Mouse (Mus musculus): ENCODE results near the gene Vps37c. TPM values are rescaled to one million over a fixed set of nuclear protein-coding genes. Genes with fewer than 3 reads are reported as not detected.

The Vps37c gene
- total and polyA plus RNA-seq, 2 experiments from 2014 or later, result 23.0 to 42.1 TPM

DNA sequence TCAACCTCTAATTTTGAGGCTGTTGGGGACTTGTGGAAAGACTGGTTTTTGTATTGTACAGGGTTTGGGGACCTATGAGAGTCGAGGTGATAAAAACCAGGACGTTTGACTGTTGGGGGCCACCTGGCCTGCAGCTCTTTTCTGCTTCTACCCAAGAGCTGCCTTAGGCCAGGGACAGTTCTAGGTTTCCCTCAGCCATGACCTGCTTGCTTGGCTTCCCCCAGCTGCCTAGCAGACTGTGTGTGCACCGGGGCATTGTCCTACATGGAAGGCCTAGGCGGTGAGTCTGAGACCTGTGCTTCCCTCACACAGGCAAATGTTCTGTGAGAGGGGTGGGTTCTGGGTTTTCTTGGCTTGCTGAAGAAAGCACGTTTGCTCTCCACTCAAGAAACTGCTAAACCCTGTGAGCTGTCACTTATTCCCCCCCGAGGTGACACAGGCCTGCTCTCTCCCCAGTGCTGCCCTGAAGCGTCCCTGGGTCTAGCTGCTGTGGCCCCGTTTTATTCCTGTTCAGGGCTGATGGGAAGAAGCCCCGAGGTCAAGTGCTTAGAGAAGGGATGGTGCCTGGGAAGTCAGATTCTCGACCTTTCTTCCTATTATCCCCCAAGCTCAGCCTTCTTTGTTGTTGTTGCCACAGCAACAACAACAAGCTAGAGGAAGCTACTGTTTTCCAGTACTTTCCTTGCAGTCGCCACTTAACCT, 60.0 kb downstream of the Vps37c start:
- Histone ChIP-seq H3K36me3 (replicated peaks; ENCODE audit: control insufficient read depth, insufficient read depth, low read length) (no peaks in the 10 kb centered on the region), H3K4me2 (ENCODE audit: low read depth, low read length) (no peak overlapping the region), H3K4me1 (ENCODE audit: control insufficient read depth, insufficient read depth) (no peaks in the 10 kb centered on the region), H3K27ac (ENCODE audit: low read depth) (no peak overlapping the region), H3K9me3 (replicated peaks; ENCODE audit: control insufficient read depth, low read length) (no peaks in the 10 kb centered on the region), H3K9ac (replicated peaks; ENCODE audit: low read depth, low read length) (no peak overlapping the region), H3K4me3 (ENCODE audit: low read depth, low read length) (no peak overlapping the region), H3K27me3 (ENCODE audit: control insufficient read depth, insufficient read depth, low read length) (no peaks in the 10 kb centered on the region)
- ATAC-seq (ENCODE audit: insufficient read depth, low read depth) (no peak), DNase-seq (ENCODE audit: low spot score) (no peak)
- 57% methylated on average over 11 of the region's 11 CpGs for WGBS
- TF ChIP-seq EP300 (IDR thresholded peaks at IDR 0.05; ENCODE audit: low read depth) (no peak), CTCF (IDR thresholded peaks at IDR 0.05; ENCODE audit: low read depth) (no peak)

GRCm38 (mm10) chr19:10749295-10749694, 60.8 kb downstream of the Vps37c start:
- Histone ChIP-seq H3K4me3 (ENCODE audit: low read depth, low read length) (no peak overlapping the region), H3K9ac (replicated peaks; ENCODE audit: low read depth, low read length) (no peak overlapping the region), H3K27ac (ENCODE audit: low read depth) (no peak overlapping the region), H3K36me3 (replicated peaks; ENCODE audit: control insufficient read depth, insufficient read depth, low read length) (no peaks in the 10 kb centered on the region), H3K4me2 (ENCODE audit: low read depth, low read length) (no peak overlapping the region), H3K9me3 (replicated peaks; ENCODE audit: control insufficient read depth, low read length) (no peaks in the 10 kb centered on the region), H3K4me1 (ENCODE audit: control insufficient read depth, insufficient read depth) (no peaks in the 10 kb centered on the region), H3K27me3 (ENCODE audit: control insufficient read depth, insufficient read depth, low read length) (no peaks in the 10 kb centered on the region)
- DNase-seq (ENCODE audit: low spot score) (no peak), ATAC-seq (ENCODE audit: insufficient read depth, low read depth) (no peak)
- no peak for TF ChIP-seq EP300 (IDR thresholded peaks at IDR 0.05; ENCODE audit: low read depth)
- no peak for TF ChIP-seq CTCF (IDR thresholded peaks at IDR 0.05; ENCODE audit: low read depth)
- 80% methylated on average over 6 of the region's 6 CpGs for WGBS

- ATAC-seq (ENCODE audit: insufficient read depth, low read depth) (no peak), DNase-seq (ENCODE audit: low spot score) (no peak)
- Histone ChIP-seq H3K4me1 (ENCODE audit: control insufficient read depth, insufficient read depth) (no peaks in the 10 kb centered on the region), H3K27me3 (ENCODE audit: control insufficient read depth, insufficient read depth, low read length) (no peaks in the 10 kb centered on the region), H3K36me3 (replicated peaks; ENCODE audit: control insufficient read depth, insufficient read depth, low read length) (no peaks in the 10 kb centered on the region), H3K27ac (ENCODE audit: low read depth) (no peak overlapping the region), H3K9me3 (replicated peaks; ENCODE audit: control insufficient read depth, low read length) (no peaks in the 10 kb centered on the region), H3K4me3 (ENCODE audit: low read depth, low read length) (no peak overlapping the region), H3K4me2 (ENCODE audit: low read depth, low read length) (no peak overlapping the region), H3K9ac (replicated peaks; ENCODE audit: low read depth, low read length) (no peak overlapping the region)
- no peak for TF ChIP-seq CTCF (IDR thresholded peaks at IDR 0.05; ENCODE audit: low read depth)
- no peak for TF ChIP-seq EP300 (IDR thresholded peaks at IDR 0.05; ENCODE audit: low read depth)
- 80% methylated on average over 6 of the region's 6 CpGs for WGBS
Observed at GRCm38 (mm10) chr19:10750161-10750560, 61.6 kb downstream of the Vps37c start.

DNA sequence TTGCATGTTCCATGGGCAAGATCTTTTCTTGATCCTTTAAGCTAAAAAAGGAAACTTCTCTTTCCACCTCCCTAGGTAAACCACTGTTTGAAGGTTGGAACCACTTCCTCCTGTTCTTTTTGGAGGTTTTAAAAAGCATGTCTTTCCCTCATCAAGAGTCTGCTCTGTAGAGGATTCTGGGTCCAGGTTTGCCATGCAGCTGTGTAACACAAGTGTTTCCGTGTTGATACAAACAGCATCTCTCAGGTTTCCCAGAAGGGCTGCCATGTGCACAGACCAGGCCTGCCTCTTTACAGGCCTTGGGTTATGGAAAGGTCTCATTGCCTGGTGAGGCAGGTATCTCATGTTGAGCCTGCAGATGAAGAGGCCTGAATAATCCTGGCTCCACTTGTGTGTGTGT, 63.1 kb downstream of the Vps37c start:
- no peaks in the 10 kb centered on the region for H3K9me3 ChIP-seq (replicated peaks; ENCODE audit: control insufficient read depth, low read length)
- WGBS, result 89% methylated on average over 1 of the region's 1 CpGs
- H3K4me3 ChIP-seq (ENCODE audit: low read depth, low read length), result no peak overlapping the region
- H3K27ac ChIP-seq (ENCODE audit: low read depth), result no peak overlapping the region
- no peaks in the 10 kb centered on the region for H3K36me3 ChIP-seq (replicated peaks; ENCODE audit: control insufficient read depth, insufficient read depth, low read length)
- no peaks in the 10 kb centered on the region for H3K27me3 ChIP-seq (ENCODE audit: control insufficient read depth, insufficient read depth, low read length)
- H3K9ac ChIP-seq (replicated peaks; ENCODE audit: low read depth, low read length), result no peak overlapping the region
- H3K4me1 ChIP-seq (ENCODE audit: control insufficient read depth, insufficient read depth), result no peaks in the 10 kb centered on the region
- TF ChIP-seq EP300 (IDR thresholded peaks at IDR 0.05; ENCODE audit: low read depth) (no peak), CTCF (IDR thresholded peaks at IDR 0.05; ENCODE audit: low read depth) (no peak)
- H3K4me2 ChIP-seq (ENCODE audit: low read depth, low read length), result no peak overlapping the region
- ATAC-seq (ENCODE audit: insufficient read depth, low read depth) (no peak), DNase-seq (ENCODE audit: low spot score) (no peak)

DNA sequence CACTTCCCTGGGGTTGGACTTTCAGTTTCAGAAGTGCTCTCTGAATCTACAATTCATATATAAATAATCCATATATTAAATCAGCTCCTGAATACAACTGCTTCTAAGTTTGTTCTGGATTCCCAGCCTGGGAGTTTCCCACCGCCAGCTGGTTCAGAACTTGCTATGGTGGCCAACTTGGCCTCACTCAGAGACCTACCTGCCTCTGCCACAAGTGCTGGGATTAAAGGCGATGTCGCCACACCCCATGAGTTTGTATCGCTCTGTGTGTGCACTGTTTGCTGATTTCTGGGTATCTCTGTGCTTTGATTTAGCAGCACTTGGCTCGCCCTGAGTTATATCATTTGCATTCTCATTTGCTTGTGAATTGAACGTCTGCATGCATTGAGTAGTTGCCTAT, 63.6 kb downstream of the Vps37c start:
- Histone ChIP-seq H3K4me2 (ENCODE audit: low read depth, low read length) (no peak overlapping the region), H3K27ac (ENCODE audit: low read depth) (no peak overlapping the region), H3K4me1 (ENCODE audit: control insufficient read depth, insufficient read depth) (no peaks in the 10 kb centered on the region; the same call in 1 of the 2 replicates), H3K9ac (replicated peaks; ENCODE audit: low read depth, low read length) (no peak overlapping the region), H3K9me3 (replicated peaks; ENCODE audit: control insufficient read depth, low read length) (no peaks in the 10 kb centered on the region), H3K27me3 (ENCODE audit: control insufficient read depth, insufficient read depth, low read length) (no peaks in the 10 kb centered on the region), H3K36me3 (replicated peaks; ENCODE audit: control insufficient read depth, insufficient read depth, low read length) (no peaks in the 10 kb centered on the region), H3K4me3 (ENCODE audit: low read depth, low read length) (no peak overlapping the region)
- DNase-seq (ENCODE audit: low spot score), result no peak
- ATAC-seq (ENCODE audit: insufficient read depth, low read depth), result no peak
- WGBS, result 90% methylated on average over 6 of the region's 6 CpGs
- TF ChIP-seq EP300 (IDR thresholded peaks at IDR 0.05; ENCODE audit: low read depth), result no peak
- TF ChIP-seq CTCF (IDR thresholded peaks at IDR 0.05; ENCODE audit: low read depth), result no peak

DNA sequence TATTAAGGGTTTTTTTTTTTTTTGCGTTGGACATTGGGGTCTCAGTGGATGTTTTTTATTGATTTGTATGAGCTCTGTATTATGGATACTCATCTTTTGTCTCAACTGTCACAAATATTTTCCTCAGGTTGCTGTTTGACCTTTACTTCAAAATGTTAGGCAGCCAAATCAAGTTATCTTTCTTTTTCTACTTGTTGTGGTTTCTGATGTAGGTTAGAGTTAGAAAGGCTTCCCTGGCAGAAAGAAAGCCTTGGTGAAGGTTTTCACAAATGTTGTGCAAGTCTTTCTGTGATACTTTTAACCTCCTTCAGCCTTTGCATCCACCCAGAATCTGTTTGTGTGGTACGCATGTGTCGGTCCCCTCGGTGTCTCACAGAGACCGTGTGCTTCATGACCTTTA, 64.1 kb downstream of the Vps37c start:
- no peak overlapping the region for H3K27ac ChIP-seq (ENCODE audit: low read depth)
- 81% methylated on average over 5 of the region's 5 CpGs for WGBS
- ATAC-seq (ENCODE audit: insufficient read depth, low read depth), result no peak

More for the DNA sequence above, 64.1 kb downstream of the Vps37c start:
- Histone ChIP-seq H3K9me3 (replicated peaks; ENCODE audit: control insufficient read depth, low read length) (no peaks in the 10 kb centered on the region), H3K27me3 (ENCODE audit: control insufficient read depth, insufficient read depth, low read length) (no peaks in the 10 kb centered on the region), H3K36me3 (replicated peaks; ENCODE audit: control insufficient read depth, insufficient read depth, low read length) (no peaks in the 10 kb centered on the region), H3K4me2 (ENCODE audit: low read depth, low read length) (no peak overlapping the region), H3K4me3 (ENCODE audit: low read depth, low read length) (no peak overlapping the region), H3K9ac (replicated peaks; ENCODE audit: low read depth, low read length) (no peak overlapping the region), H3K4me1 (ENCODE audit: control insufficient read depth, insufficient read depth) (no peaks in the 10 kb centered on the region; the same call in 1 of the 2 replicates)
- no peak for DNase-seq (ENCODE audit: low spot score)
- TF ChIP-seq CTCF (IDR thresholded peaks at IDR 0.05; ENCODE audit: low read depth), result no peak
- TF ChIP-seq EP300 (IDR thresholded peaks at IDR 0.05; ENCODE audit: low read depth), result no peak

Measured in heart, postnatal 0 days (tissue).